Comparison of ENCODE assay signal across 9 mouse cellular contexts in the genomic region with DNA sequence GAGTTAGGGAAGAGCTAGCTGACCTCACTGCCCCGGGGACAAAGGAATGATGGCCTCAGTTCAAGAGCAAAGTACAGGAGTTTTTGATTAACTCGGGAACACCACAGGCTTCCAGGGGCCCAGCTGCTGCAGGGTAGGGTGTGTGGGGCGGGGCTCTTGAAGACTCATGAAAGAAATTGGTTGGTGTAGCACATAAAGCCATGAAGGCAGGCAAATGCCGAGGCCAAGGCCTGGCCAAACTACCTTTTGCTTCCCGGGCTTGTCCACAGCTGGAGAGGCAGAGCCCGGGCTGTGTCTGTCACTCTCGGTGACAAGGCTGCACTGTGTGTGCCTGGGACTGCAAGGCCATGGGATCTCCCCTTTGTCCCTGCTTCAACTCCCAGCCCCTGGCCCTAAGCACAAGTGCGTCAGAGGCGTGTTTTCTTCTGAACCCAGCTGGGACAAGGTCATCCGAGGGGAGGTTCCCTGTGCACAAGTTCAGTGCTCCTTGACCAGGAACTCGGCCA. TPM values are rescaled to one million over a fixed set of nuclear protein-coding genes. Genes with fewer than 3 reads are reported as not detected.
A peak's percentile ranks its signal among the peaks of the same experiment; 100 is the strongest.
DNase-seq lines count a peak whose midpoint lies in the region; ATAC-seq lines count a peak whose summit lies in the region.
"Had no signal": no experiment of that assay in that cellular context is flagged by ENCODE, and none has a peak within 500 bp of the region (broad histone marks: within the 10 kb centered on the region; RNA-seq: fewer than 3 reads in every experiment).

No protein-coding gene starts in this region.

- WGBS in midbrain, embryonic 11.5 days = 16% methylated on average over 11 of the region's 11 CpGs
- WGBS in midbrain, embryonic 16.5 days = 17% methylated on average over 11 of the region's 11 CpGs
- WGBS in kidney, embryonic 14.5 days = 11% methylated on average over 11 of the region's 11 CpGs

- no peaks in the 10 kb centered on the region for H3K27me3 ChIP-seq in midbrain, embryonic 11.5 days (ENCODE audit: control insufficient read depth, insufficient read depth, low read length)
- no peaks in the 10 kb centered on the region for H3K27me3 ChIP-seq in midbrain, embryonic 16.5 days (ENCODE audit: control insufficient read depth, insufficient read depth, low read depth, low read length)
- H3K27me3 ChIP-seq in kidney, embryonic 14.5 days (ENCODE audit: control insufficient read depth, insufficient read depth, low read length) = no peaks in the 10 kb centered on the region

- no peak overlapping the region for H3K4me2 ChIP-seq in midbrain, embryonic 11.5 days
- no peak overlapping the region for H3K4me2 ChIP-seq in midbrain, embryonic 16.5 days (ENCODE audit: low read length)
- H3K4me2 ChIP-seq in kidney, embryonic 14.5 days (replicated peaks; ENCODE audit: low read depth, low read length) = 0 out of 2 replicates have a peak overlapping the region, but pooled peaks have one; percentile 2
- H3K4me2 ChIP-seq: neural tube, embryonic 12.5 days had no signal

- ATAC-seq in midbrain, embryonic 11.5 days (ENCODE audit: low FRiP score) = no peak
- no peak for ATAC-seq in midbrain, embryonic 16.5 days
- peak; percentile 43; the same call in 1 of the 2 replicates for ATAC-seq in kidney, embryonic 14.5 days (ENCODE audit: low FRiP score, low TSS enrichment)

- no peaks in the 10 kb centered on the region for H3K9me3 ChIP-seq in midbrain, embryonic 11.5 days (ENCODE audit: control insufficient read depth, low read length)
- H3K9me3 ChIP-seq in midbrain, embryonic 16.5 days (replicated peaks; ENCODE audit: control insufficient read depth, low read length, poor library complexity, severe bottlenecking) = no peaks in the 10 kb centered on the region
- no peaks in the 10 kb centered on the region for H3K9me3 ChIP-seq in kidney, embryonic 14.5 days (ENCODE audit: control insufficient read depth, low read length)
- H3K9me3 ChIP-seq: neural tube, embryonic 12.5 days had no signal

- H3K4me3 ChIP-seq in midbrain, embryonic 11.5 days (ENCODE audit: low read depth, low read length) = no peak overlapping the region
- H3K4me3 ChIP-seq in midbrain, embryonic 16.5 days (ENCODE audit: low read depth, low read length) = no peak overlapping the region
- no peak overlapping the region for H3K4me3 ChIP-seq in kidney, embryonic 14.5 days (ENCODE audit: low read length)
- H3K4me3 ChIP-seq: neural tube, embryonic 12.5 days had no signal

- H3K4me1 ChIP-seq in midbrain, embryonic 11.5 days (ENCODE audit: control insufficient read depth, insufficient read depth, low read length) = peaks cover 4% of the 10 kb centered on the region
- no peaks in the 10 kb centered on the region for H3K4me1 ChIP-seq in midbrain, embryonic 16.5 days (ENCODE audit: control insufficient read depth, insufficient read depth, low read length)
- peaks cover 39% of the 10 kb centered on the region for H3K4me1 ChIP-seq in kidney, embryonic 14.5 days (ENCODE audit: control insufficient read depth, insufficient read depth, low read length)

- H3K36me3 ChIP-seq in midbrain, embryonic 11.5 days (ENCODE audit: control insufficient read depth, insufficient read depth, low read length) = no peaks in the 10 kb centered on the region
- no peaks in the 10 kb centered on the region for H3K36me3 ChIP-seq in midbrain, embryonic 16.5 days (ENCODE audit: control insufficient read depth, insufficient read depth, low read length)
- no peaks in the 10 kb centered on the region for H3K36me3 ChIP-seq in kidney, embryonic 14.5 days (ENCODE audit: control insufficient read depth, insufficient read depth, low read length)
- H3K36me3 ChIP-seq: neural tube, embryonic 12.5 days had no signal

- peak; percentile 91 for DNase-seq in midbrain, embryonic 11.5 days (ENCODE audit: low spot score, missing footprints)
- DNase-seq in gastrocnemius, adult 8-10 months (ENCODE audit: low spot score in 2 of 2) = peak; percentile 63 to 74
- DNase-seq in retina, postnatal 1 day = peak; percentile 50
- no peak for DNase-seq in thymus, postnatal 4 days
- no peak for DNase-seq in right cerebral cortex, postnatal 14 days
- DNase-seq in MN1 (ENCODE audit: low spot score) = no peak

- H3K9ac ChIP-seq in midbrain, embryonic 11.5 days (ENCODE audit: low read length) = no peak overlapping the region
- no peak overlapping the region for H3K9ac ChIP-seq in midbrain, embryonic 16.5 days (ENCODE audit: low read depth, low read length)
- H3K9ac ChIP-seq in kidney, embryonic 14.5 days (ENCODE audit: low read depth, low read length) = peak overlapping the region; percentile 23; the same call in 1 of the 2 replicates
- H3K9ac ChIP-seq: neural tube, embryonic 12.5 days had no signal

- no peak overlapping the region for H3K27ac ChIP-seq in midbrain, embryonic 11.5 days (ENCODE audit: low read depth, low read length)
- no peak overlapping the region for H3K27ac ChIP-seq in midbrain, embryonic 16.5 days (ENCODE audit: low read length)
- H3K27ac ChIP-seq in kidney, embryonic 14.5 days (ENCODE audit: low read depth, low read length) = peak overlapping the region; percentile 89
- H3K27ac ChIP-seq: neural tube, embryonic 12.5 days had no signal

RNA-seq across cellular contexts. Expression of gene Oaf, which starts 24.3 kb away (rescaled TPM):
- 26.4 and 28.6 TPM in 2 replicates for polyA plus RNA-seq in midbrain, embryonic 11.5 days (2014; fragmentation: Nextera tagmentation; extraction: Ambion mirVana)
- polyA plus RNA-seq in midbrain, embryonic 16.5 days (2015; fragmentation: Nextera tagmentation; extraction: Ambion mirVana) = 3.2 and 5.8 TPM in 2 replicates
- 1 to 10 TPM; 2.7 to 5.9 (median 4.8) TPM for total RNA-seq in gastrocnemius, adult 8-10 months (2022)
- polyA plus RNA-seq in kidney, embryonic 14.5 days (2014; fragmentation: Nextera tagmentation; extraction: Ambion mirVana) = 88.5 and 88.9 TPM in 2 replicates

RNA-seq across cellular contexts. Expression of gene Trim29, which starts 46.6 kb away (rescaled TPM):
- 0.57 and 0.75 TPM in 2 replicates for polyA plus RNA-seq in midbrain, embryonic 11.5 days (2014; fragmentation: Nextera tagmentation; extraction: Ambion mirVana)
- polyA plus RNA-seq in midbrain, embryonic 16.5 days (2015; fragmentation: Nextera tagmentation; extraction: Ambion mirVana) = 0.09 TPM in 1 of 2 replicates, not detected in the other
- total RNA-seq in gastrocnemius, adult 8-10 months (2022) = not detected
- 0.31 and 0.50 TPM in 2 replicates for polyA plus RNA-seq in kidney, embryonic 14.5 days (2014; fragmentation: Nextera tagmentation; extraction: Ambion mirVana)

RNA-seq across cellular contexts. Expression of gene Pou2f3, which starts 53.8 kb away (rescaled TPM):
- not detected in 2 replicates for polyA plus RNA-seq in midbrain, embryonic 11.5 days (2014; fragmentation: Nextera tagmentation; extraction: Ambion mirVana)
- polyA plus RNA-seq in midbrain, embryonic 16.5 days (2015; fragmentation: Nextera tagmentation; extraction: Ambion mirVana) = 0.07 TPM in 1 of 2 replicates, not detected in the other
- total RNA-seq in gastrocnemius, adult 8-10 months (2022) = not detected
- 0.11 TPM in 1 of 2 replicates, not detected in the other for polyA plus RNA-seq in kidney, embryonic 14.5 days (2014; fragmentation: Nextera tagmentation; extraction: Ambion mirVana)
- polyA plus RNA-seq: neural tube, embryonic 12.5 days had no signal

Comparison
In these comparisons a context has a peak if more than half of its experiments do, and no peak if none do; other contexts are left out.
1. DNase-seq: peak in midbrain, embryonic 11.5 days (single experiment), gastrocnemius, adult 8-10 months (2 of 2) and retina, postnatal 1 day (single experiment); none in thymus, postnatal 4 days (single experiment), right cerebral cortex, postnatal 14 days (single experiment) and MN1 (single experiment).